Mouse (Mus musculus) liver, embryonic 14.5 days (tissue): ENCODE data around the gene Olfr522.

Source experiments
- CTCF ChIP-seq: IDR thresholded peaks from 2 replicates; pipeline ENCODE4 v1.5.1; 2016; ENCODE audit warnings: antibody characterized with exemption, low read depth, control low read depth
- EP300 ChIP-seq: IDR thresholded peaks from 2 replicates; pipeline ENCODE4 v1.6.1; 2016; ENCODE audit warnings: antibody characterized with exemption, low read depth

DNA sequence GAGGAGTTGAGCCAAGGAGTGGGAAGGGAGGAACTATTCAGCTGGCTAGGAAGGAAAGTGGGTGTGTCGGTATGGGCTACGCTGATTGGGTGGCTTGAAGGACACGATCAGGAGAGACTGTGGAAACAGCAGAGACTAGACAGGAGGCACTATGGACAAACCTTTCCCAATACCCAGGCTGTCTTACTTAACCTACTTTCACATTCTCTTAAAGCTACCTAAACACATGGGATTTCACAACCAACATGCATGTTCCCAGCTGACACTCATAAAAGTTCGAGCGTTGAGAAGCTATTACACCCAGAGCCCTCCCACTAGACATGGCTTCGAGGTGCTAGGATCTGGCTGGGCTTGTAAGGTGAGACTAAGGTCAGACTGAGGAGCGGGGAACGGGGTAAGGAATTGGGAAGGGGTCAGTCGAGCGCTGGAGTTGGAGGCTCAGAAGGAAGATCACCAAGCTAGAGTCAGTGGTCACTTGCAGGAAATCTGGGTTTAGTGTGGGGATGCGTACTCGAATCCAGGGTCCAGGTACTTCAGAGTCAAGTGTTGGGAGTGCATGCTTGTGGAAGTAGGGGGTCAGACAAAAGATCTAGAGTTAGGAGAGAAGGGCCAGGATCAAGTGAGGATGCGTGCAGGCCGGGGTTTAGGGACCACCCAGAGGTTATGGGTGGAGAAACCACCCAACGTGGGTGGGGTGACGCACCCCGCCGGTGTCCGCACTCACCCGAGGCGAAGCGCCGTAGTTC, 48.8 kb downstream of the Olfr522 start, which contains the start of gene Paox:
- no peak; the same call in 1 of the 2 replicates for TF ChIP-seq EP300
- 0 out of 2 replicates have a peak, but pooled peaks have one; percentile 10 for TF ChIP-seq CTCF
